Mouse (Mus musculus) kidney, embryonic 15.5 days (tissue): ENCODE results near the gene Gm21985. TPM values are rescaled to one million over a fixed set of nuclear protein-coding genes. Genes with fewer than 3 reads are reported as not detected.

Experiments used
- ATAC-seq: fragments of 200-750 bp; cut with Nextera tagmentation; replicated peaks from 2 replicates; pipeline ENCODE4 v1.8.0; 2017; ENCODE audit warnings: moderate TSS enrichment; ENCODE audit not compliant: low FRiP score
- H3K27ac ChIP-seq: fragments of 300-500 bp; sonication (generic); 2 replicates; pipeline ENCODE4 v1.5.1; 2015; ENCODE audit warnings: mild to moderate bottlenecking, inconsistent platforms
- H3K27me3 ChIP-seq: fragments of 300-500 bp; sonication (generic); 2 replicates; pipeline ENCODE4 v1.6.1; 2015; ENCODE audit warnings: inconsistent platforms
- H3K36me3 ChIP-seq: fragments of 300-500 bp; sonication (generic); 2 replicates; pipeline ENCODE4 v1.6.1; 2015; ENCODE audit warnings: inconsistent platforms
- H3K4me1 ChIP-seq: fragments of 300-500 bp; sonication (generic); 2 replicates; pipeline ENCODE4 v1.6.1; 2015; ENCODE audit warnings: inconsistent platforms
- H3K4me2 ChIP-seq: fragments of 300-500 bp; sonication (generic); 2 replicates; pipeline ENCODE4 v1.6.1; 2015; ENCODE audit warnings: moderate library complexity, mild to moderate bottlenecking, inconsistent platforms
- H3K4me3 ChIP-seq: fragments of 300-500 bp; sonication (generic); replicated peaks from 2 replicates; pipeline ENCODE4 v1.5.1; 2015; ENCODE audit warnings: mild to moderate bottlenecking, inconsistent platforms
- H3K9ac ChIP-seq: fragments of 300-500 bp; sonication (generic); 2 replicates; pipeline ENCODE4 v1.6.1; 2015; ENCODE audit warnings: mild to moderate bottlenecking, inconsistent platforms
- H3K9me3 ChIP-seq: fragments of 300-500 bp; sonication (generic); replicated peaks from 2 replicates; pipeline ENCODE4 v1.6.1; 2016; ENCODE audit warnings: inconsistent platforms
- WGBS: fragments of 180-500 bp; shearing (Covaris S2); methylation state at CpG from one replicate; pipeline ENCODE4 v1.1.7; 2015; ENCODE audit warnings: mixed read lengths; 5-methylcytosine and 5-hydroxymethylcytosine counted together
- polyA plus RNA-seq: library from polyadenylated mRNA; unstranded; fragments of >200 nt; fragmentation: Nextera tagmentation; extraction: Ambion mirVana; gene quantifications from 2 replicates; pipeline ENCODE4 v1.2.1, GENCODE M21; 2015

The Gm21985 gene
- not detected in 2 replicates for polyA plus RNA-seq

- Histone ChIP-seq H3K27ac (peak within 1 kb of the TSS; percentile 91), H3K4me3 (peak within 1 kb of the TSS; percentile 89), H3K4me2 (peak within 1 kb of the TSS; percentile 78), H3K27me3 (no peaks in the 10 kb centered on the region), H3K4me1 (peaks cover 31% of the 10 kb centered on the region), H3K9me3 (no peaks in the 10 kb centered on the region), H3K9ac (peak within 1 kb of the TSS; percentile 65), H3K36me3 (no peaks in the 10 kb centered on the region)
- ATAC-seq = peak; percentile 31
- WGBS = 1% methylated on average over 11 of the region's 11 CpGs
Observed at GRCm38 (mm10) chr2:112266242-112266592, at the start of gene Gm21985. Gm21985 (plus strand) TSS chr2:112266314.

GRCm38 (mm10) chr2:112217614-112218013 is 48.5 kb upstream of the Gm21985 start:
- Histone ChIP-seq H3K4me1 (no peaks in the 10 kb centered on the region), H3K9me3 (no peaks in the 10 kb centered on the region), H3K27me3 (no peaks in the 10 kb centered on the region), H3K4me2 (no peak overlapping the region), H3K27ac (no peak overlapping the region), H3K4me3 (no peak overlapping the region), H3K9ac (no peak overlapping the region), H3K36me3 (no peaks in the 10 kb centered on the region)
- WGBS = 80% methylated on average over 6 of the region's 6 CpGs
- ATAC-seq = no peak

- WGBS = 85% methylated on average over 5 of the region's 5 CpGs
- Histone ChIP-seq H3K4me2 (no peak overlapping the region), H3K9ac (no peak overlapping the region), H3K9me3 (no peaks in the 10 kb centered on the region), H3K27ac (no peak overlapping the region), H3K4me1 (no peaks in the 10 kb centered on the region), H3K4me3 (no peak overlapping the region), H3K36me3 (no peaks in the 10 kb centered on the region), H3K27me3 (no peaks in the 10 kb centered on the region)
- ATAC-seq = no peak
Observed at GRCm38 (mm10) chr2:112220880-112221279, 45.2 kb upstream of the Gm21985 start.

- 69% methylated on average over 5 of the region's 5 CpGs for WGBS
- no peak overlapping the region for H3K4me2 ChIP-seq
- no peak overlapping the region for H3K9ac ChIP-seq
- no peak overlapping the region for H3K4me3 ChIP-seq
- H3K27me3 ChIP-seq = no peaks in the 10 kb centered on the region
- H3K9me3 ChIP-seq = no peaks in the 10 kb centered on the region
- no peaks in the 10 kb centered on the region for H3K36me3 ChIP-seq
- no peaks in the 10 kb centered on the region for H3K4me1 ChIP-seq
- no peak overlapping the region for H3K27ac ChIP-seq
- ATAC-seq = no peak
Observed at GRCm38 (mm10) chr2:112222607-112223006, 43.5 kb upstream of the Gm21985 start.

GRCm38 (mm10) chr2:112224356-112224755 is 41.8 kb upstream of the Gm21985 start:
- no peaks in the 10 kb centered on the region for H3K27me3 ChIP-seq
- H3K4me2 ChIP-seq = no peak overlapping the region
- no peaks in the 10 kb centered on the region for H3K9me3 ChIP-seq
- ATAC-seq = no peak
- H3K27ac ChIP-seq = no peak overlapping the region
- no peak overlapping the region for H3K4me3 ChIP-seq
- WGBS = 50% methylated on average over 4 of the region's 4 CpGs
- H3K9ac ChIP-seq = no peak overlapping the region
- H3K4me1 ChIP-seq = no peaks in the 10 kb centered on the region
- H3K36me3 ChIP-seq = no peaks in the 10 kb centered on the region

- H3K27me3 ChIP-seq = no peaks in the 10 kb centered on the region
- H3K9me3 ChIP-seq = no peaks in the 10 kb centered on the region
- H3K4me2 ChIP-seq = no peak overlapping the region
- no peaks in the 10 kb centered on the region for H3K36me3 ChIP-seq
- ATAC-seq = no peak
- no peak overlapping the region for H3K9ac ChIP-seq
- WGBS = 80% methylated on average over 1 of the region's 1 CpGs
- no peak overlapping the region for H3K27ac ChIP-seq
- H3K4me3 ChIP-seq = no peak overlapping the region
- H3K4me1 ChIP-seq = no peaks in the 10 kb centered on the region
Observed at GRCm38 (mm10) chr2:112232623-112233022, 33.5 kb upstream of the Gm21985 start.

- no peak overlapping the region for H3K4me2 ChIP-seq
- no peaks in the 10 kb centered on the region for H3K36me3 ChIP-seq
- no peak overlapping the region for H3K4me3 ChIP-seq
- WGBS = 76% methylated on average over 2 of the region's 2 CpGs
- 0 out of 2 replicates have a peak, but pooled peaks cover 3% of the 10 kb centered on the region for H3K27me3 ChIP-seq
- peaks cover 24% of the 10 kb centered on the region for H3K4me1 ChIP-seq
- H3K27ac ChIP-seq = no peak overlapping the region
- no peak overlapping the region for H3K9ac ChIP-seq
- ATAC-seq = no peak
- H3K9me3 ChIP-seq = no peaks in the 10 kb centered on the region
Observed at GRCm38 (mm10) chr2:112236620-112237019, 29.5 kb upstream of the Gm21985 start.

- no peaks in the 10 kb centered on the region for H3K9me3 ChIP-seq
- H3K4me1 ChIP-seq = peaks cover 28% of the 10 kb centered on the region
- no peak overlapping the region for H3K27ac ChIP-seq
- H3K4me3 ChIP-seq = no peak overlapping the region
- 0 out of 2 replicates have a peak, but pooled peaks cover 3% of the 10 kb centered on the region for H3K27me3 ChIP-seq
- WGBS = 4% methylated on average over 4 of the region's 4 CpGs
- no peak for ATAC-seq
- H3K36me3 ChIP-seq = no peaks in the 10 kb centered on the region
- peak overlapping the region; percentile 94; the same call in 1 of the 2 replicates for H3K4me2 ChIP-seq
- H3K9ac ChIP-seq = no peak overlapping the region
Observed at GRCm38 (mm10) chr2:112238006-112238405, 28.1 kb upstream of the Gm21985 start.

GRCm38 (mm10) chr2:112239212-112239934 is 26.7 kb upstream of the Gm21985 start, which contains the start of gene Lpcat4:
Lpcat4 (plus strand) TSS chr2:112239468.
- peak within 1 kb of the TSS; percentile 97 for H3K27ac ChIP-seq
- ATAC-seq = peak; percentile 92
- H3K4me2 ChIP-seq = peak within 1 kb of the TSS; percentile 94
- WGBS = under 1% methylated on average over 62 of the region's 94 CpGs
- peaks cover 35% of the 10 kb centered on the region for H3K4me1 ChIP-seq
- no peaks in the 10 kb centered on the region for H3K9me3 ChIP-seq
- peak within 1 kb of the TSS; percentile 86 for H3K4me3 ChIP-seq
- H3K9ac ChIP-seq = peak within 1 kb of the TSS; percentile 77
- peaks cover 6% of the 10 kb centered on the region for H3K36me3 ChIP-seq
- H3K27me3 ChIP-seq = 0 out of 2 replicates have a peak, but pooled peaks cover 3% of the 10 kb centered on the region

GRCm38 (mm10) chr2:112239935-112240721 is 26.0 kb upstream of the Gm21985 start:
- 0 out of 2 replicates have a peak, but pooled peaks cover 3% of the 10 kb centered on the region for H3K27me3 ChIP-seq
- ATAC-seq = peak; percentile 64
- 1% methylated on average over 28 of the region's 28 CpGs for WGBS
- peaks cover 11% of the 10 kb centered on the region for H3K36me3 ChIP-seq
- H3K4me1 ChIP-seq = peaks cover 35% of the 10 kb centered on the region
- peak overlapping the region; percentile 77 for H3K9ac ChIP-seq
- peak overlapping the region; percentile 94 for H3K4me2 ChIP-seq
- H3K4me3 ChIP-seq = peak overlapping the region; percentile 86
- H3K27ac ChIP-seq = peak overlapping the region; percentile 97
- no peaks in the 10 kb centered on the region for H3K9me3 ChIP-seq

GRCm38 (mm10) chr2:112241787-112242186 is 24.3 kb upstream of the Gm21985 start:
- Histone ChIP-seq H3K27me3 (0 out of 2 replicates have a peak, but pooled peaks cover 3% of the 10 kb centered on the region), H3K9me3 (no peaks in the 10 kb centered on the region), H3K4me2 (no peak overlapping the region), H3K4me1 (peaks cover 37% of the 10 kb centered on the region), H3K36me3 (peaks cover 23% of the 10 kb centered on the region), H3K4me3 (no peak overlapping the region), H3K9ac (no peak overlapping the region), H3K27ac (no peak overlapping the region)
- no peak for ATAC-seq
- WGBS = 58% methylated on average over 14 of the region's 14 CpGs

GRCm38 (mm10) chr2:112245307-112245706 is 20.8 kb upstream of the Gm21985 start:
- no peak for ATAC-seq
- no peak overlapping the region for H3K27ac ChIP-seq
- WGBS = 76% methylated on average over 5 of the region's 5 CpGs

More at GRCm38 (mm10) chr2:112245307-112245706, 20.8 kb upstream of the Gm21985 start:
- Histone ChIP-seq H3K4me1 (peaks cover 24% of the 10 kb centered on the region), H3K27me3 (no peaks in the 10 kb centered on the region), H3K9me3 (no peaks in the 10 kb centered on the region), H3K36me3 (peaks cover 23% of the 10 kb centered on the region), H3K4me2 (no peak overlapping the region), H3K4me3 (no peak overlapping the region), H3K9ac (no peak overlapping the region)
